Mouse (Mus musculus) midbrain, embryonic 14.5 days (tissue): ENCODE data around the gene Gramd2. TPM values are rescaled to one million over a fixed set of nuclear protein-coding genes. Genes with fewer than 3 reads are reported as not detected.

Source experiments
- ATAC-seq: fragments of 200-750 bp; cut with Nextera tagmentation; 2 replicates; pipeline ENCODE4 v1.8.0; 2017; ENCODE audit warnings: moderate number of reproducible peaks, moderate library complexity; ENCODE audit not compliant: low FRiP score, low TSS enrichment
- DNase-seq: peaks from one replicate; pipeline ENCODE4 v3.0.0-alpha.2; 2015
- H3K27ac ChIP-seq: fragments of 300-500 bp; sonication (generic); replicated peaks from 2 replicates; pipeline ENCODE4 v1.5.1; 2014; ENCODE audit warnings: mild to moderate bottlenecking, low read depth, low read length, moderate library complexity
- H3K27me3 ChIP-seq: fragments of 300-500 bp; sonication (generic); 2 replicates; pipeline ENCODE4 v1.6.1; 2014; ENCODE audit warnings: low read length, control low read depth, mixed read lengths; ENCODE audit not compliant: control insufficient read depth, insufficient read depth
- H3K36me3 ChIP-seq: fragments of 300-500 bp; sonication (generic); 2 replicates; pipeline ENCODE4 v1.6.1; 2014; ENCODE audit warnings: low read length, control low read depth; ENCODE audit not compliant: control insufficient read depth, insufficient read depth
- H3K4me1 ChIP-seq: fragments of 300-500 bp; sonication (generic); 2 replicates; pipeline ENCODE4 v1.6.1; 2014; ENCODE audit warnings: mild to moderate bottlenecking, antibody characterized with exemption, low read length, control low read depth; ENCODE audit not compliant: control insufficient read depth, insufficient read depth
- H3K4me2 ChIP-seq: fragments of 300-500 bp; sonication (generic); 2 replicates; pipeline ENCODE4 v1.6.1; 2014; ENCODE audit warnings: mild to moderate bottlenecking, low read length, moderate library complexity
- H3K4me3 ChIP-seq: fragments of 300-500 bp; sonication (generic); replicated peaks from 2 replicates; pipeline ENCODE4 v1.5.1; 2014; ENCODE audit warnings: low read depth, low read length
- H3K9ac ChIP-seq: fragments of 300-500 bp; sonication (generic); replicated peaks from 2 replicates; pipeline ENCODE4 v1.6.1; 2014; ENCODE audit warnings: mild to moderate bottlenecking, low read length, moderate library complexity
- H3K9me3 ChIP-seq: fragments of 300-500 bp; sonication (generic); 2 replicates; pipeline ENCODE4 v1.6.1; 2016; ENCODE audit warnings: low read length, control low read depth, mixed read lengths; ENCODE audit not compliant: control insufficient read depth
- WGBS: fragments of 180-500 bp; shearing (Covaris S2); extraction: QIAGEN DNeasy Blood & Tissue Kit; methylation state at CpG from one replicate; pipeline ENCODE4 v1.1.7; 2014; 5-methylcytosine and 5-hydroxymethylcytosine counted together
- polyA plus RNA-seq: library from polyadenylated mRNA; unstranded; fragments of >200 nt; fragmentation: Nextera tagmentation; extraction: Ambion mirVana; gene quantifications from 2 replicates; pipeline ENCODE4 v1.2.1, GENCODE M21; 2014

Gramd2 gene
- polyA plus RNA-seq, 1 experiment from 2014 or later, result 2.8 TPM

- Histone ChIP-seq H3K9me3 (no peaks in the 10 kb centered on the region), H3K4me3 (no peak overlapping the region), H3K27me3 (no peaks in the 10 kb centered on the region), H3K4me1 (peaks cover 8% of the 10 kb centered on the region; the same call in 1 of the 2 replicates), H3K4me2 (peak overlapping the region; percentile 36), H3K27ac (no peak overlapping the region), H3K36me3 (no peaks in the 10 kb centered on the region), H3K9ac (no peak overlapping the region)
- WGBS, result 21% methylated on average over 10 of the region's 10 CpGs
- peak; percentile 94 for DNase-seq
- ATAC-seq, result no peak
Measured at GRCm38 (mm10) chr9:59723096-59723657, 43.2 kb downstream of the Gramd2 start.

- Histone ChIP-seq H3K27ac (no peak overlapping the region), H3K9me3 (no peaks in the 10 kb centered on the region), H3K9ac (no peak overlapping the region), H3K4me3 (no peak overlapping the region), H3K36me3 (no peaks in the 10 kb centered on the region), H3K27me3 (no peaks in the 10 kb centered on the region), H3K4me1 (peaks cover 8% of the 10 kb centered on the region; the same call in 1 of the 2 replicates), H3K4me2 (no peak overlapping the region)
- DNase-seq, result peak; percentile 13
- 64% methylated on average over 8 of the region's 8 CpGs for WGBS
- ATAC-seq, result no peak
Measured at GRCm38 (mm10) chr9:59723791-59724442, 44.0 kb downstream of the Gramd2 start.

- no peaks in the 10 kb centered on the region for H3K36me3 ChIP-seq
- 93% methylated on average over 10 of the region's 10 CpGs for WGBS
- H3K27me3 ChIP-seq, result no peaks in the 10 kb centered on the region
- H3K4me1 ChIP-seq, result peaks cover 8% of the 10 kb centered on the region; the same call in 1 of the 2 replicates
- ATAC-seq (no peak), DNase-seq (no peak)
- H3K4me2 ChIP-seq, result no peak overlapping the region
- no peak overlapping the region for H3K4me3 ChIP-seq
- no peak overlapping the region for H3K27ac ChIP-seq
- no peak overlapping the region for H3K9ac ChIP-seq
- H3K9me3 ChIP-seq, result no peaks in the 10 kb centered on the region
Measured at GRCm38 (mm10) chr9:59725515-59725914, 45.6 kb downstream of the Gramd2 start.

- ATAC-seq, result no peak
- H3K4me3 ChIP-seq, result no peak overlapping the region
- no peaks in the 10 kb centered on the region for H3K36me3 ChIP-seq
- 90% methylated on average over 11 of the region's 11 CpGs for WGBS
- H3K27me3 ChIP-seq, result no peaks in the 10 kb centered on the region
- H3K9ac ChIP-seq, result no peak overlapping the region
- DNase-seq, result no peak
- H3K27ac ChIP-seq, result no peak overlapping the region
- H3K4me2 ChIP-seq, result no peak overlapping the region
- H3K4me1 ChIP-seq, result peaks cover 8% of the 10 kb centered on the region; the same call in 1 of the 2 replicates
- no peaks in the 10 kb centered on the region for H3K9me3 ChIP-seq
Measured at GRCm38 (mm10) chr9:59727569-59728286, 47.8 kb downstream of the Gramd2 start.

- DNase-seq, result no peak
- Histone ChIP-seq H3K9ac (no peak overlapping the region), H3K4me2 (no peak overlapping the region), H3K27me3 (no peaks in the 10 kb centered on the region), H3K9me3 (no peaks in the 10 kb centered on the region), H3K4me3 (no peak overlapping the region), H3K4me1 (no peaks in the 10 kb centered on the region), H3K27ac (no peak overlapping the region), H3K36me3 (no peaks in the 10 kb centered on the region)
- ATAC-seq, result no peak
- 91% methylated on average over 5 of the region's 5 CpGs for WGBS
Measured at GRCm38 (mm10) chr9:59731136-59731535, 51.2 kb downstream of the Gramd2 start.

- no peaks in the 10 kb centered on the region for H3K9me3 ChIP-seq
- ATAC-seq, result no peak
- DNase-seq, result no peak
Measured at GRCm38 (mm10) chr9:59733075-59733474, 53.1 kb downstream of the Gramd2 start.

GRCm38 (mm10) chr9:59735394-59735793 lies 55.5 kb downstream of the Gramd2 start:
- H3K4me3 ChIP-seq, result no peak overlapping the region
- 79% methylated on average over 4 of the region's 4 CpGs for WGBS
- no peak overlapping the region for H3K27ac ChIP-seq
- H3K36me3 ChIP-seq, result 0 out of 2 replicates have a peak, but pooled peaks cover 6% of the 10 kb centered on the region
- DNase-seq (no peak), ATAC-seq (no peak)
- no peaks in the 10 kb centered on the region for H3K27me3 ChIP-seq
- H3K4me2 ChIP-seq, result no peak overlapping the region
- H3K9me3 ChIP-seq, result no peaks in the 10 kb centered on the region
- H3K4me1 ChIP-seq, result no peaks in the 10 kb centered on the region
- H3K9ac ChIP-seq, result no peak overlapping the region

More at GRCm38 (mm10) chr9:59733075-59733474, 53.1 kb downstream of the Gramd2 start:
- Histone ChIP-seq H3K4me3 (no peak overlapping the region), H3K9ac (no peak overlapping the region), H3K4me2 (no peak overlapping the region), H3K27me3 (no peaks in the 10 kb centered on the region), H3K27ac (no peak overlapping the region), H3K36me3 (0 out of 2 replicates have a peak, but pooled peaks cover 6% of the 10 kb centered on the region), H3K4me1 (no peaks in the 10 kb centered on the region)
- 82% methylated on average over 6 of the region's 6 CpGs for WGBS

GRCm38 (mm10) chr9:59740593-59740992 lies 60.6 kb downstream of the Gramd2 start:
- 85% methylated on average over 2 of the region's 2 CpGs for WGBS
- no peaks in the 10 kb centered on the region for H3K9me3 ChIP-seq
- no peak overlapping the region for H3K27ac ChIP-seq
- 0 out of 2 replicates have a peak, but pooled peaks cover 6% of the 10 kb centered on the region for H3K36me3 ChIP-seq
- no peaks in the 10 kb centered on the region for H3K4me1 ChIP-seq
- no peak overlapping the region for H3K4me3 ChIP-seq
- no peak for ATAC-seq
- H3K4me2 ChIP-seq, result no peak overlapping the region
- H3K27me3 ChIP-seq, result no peaks in the 10 kb centered on the region
- no peak for DNase-seq
- no peak overlapping the region for H3K9ac ChIP-seq
